Mouse (Mus musculus): ENCODE results near the gene Zfp518a. TPM values are rescaled to one million over a fixed set of nuclear protein-coding genes. Genes with fewer than 3 reads are reported as not detected.

The Zfp518a gene
- polyA plus RNA-seq (2012; rRNA removed) = 0.23 and 0.36 TPM in 2 replicates

DNA sequence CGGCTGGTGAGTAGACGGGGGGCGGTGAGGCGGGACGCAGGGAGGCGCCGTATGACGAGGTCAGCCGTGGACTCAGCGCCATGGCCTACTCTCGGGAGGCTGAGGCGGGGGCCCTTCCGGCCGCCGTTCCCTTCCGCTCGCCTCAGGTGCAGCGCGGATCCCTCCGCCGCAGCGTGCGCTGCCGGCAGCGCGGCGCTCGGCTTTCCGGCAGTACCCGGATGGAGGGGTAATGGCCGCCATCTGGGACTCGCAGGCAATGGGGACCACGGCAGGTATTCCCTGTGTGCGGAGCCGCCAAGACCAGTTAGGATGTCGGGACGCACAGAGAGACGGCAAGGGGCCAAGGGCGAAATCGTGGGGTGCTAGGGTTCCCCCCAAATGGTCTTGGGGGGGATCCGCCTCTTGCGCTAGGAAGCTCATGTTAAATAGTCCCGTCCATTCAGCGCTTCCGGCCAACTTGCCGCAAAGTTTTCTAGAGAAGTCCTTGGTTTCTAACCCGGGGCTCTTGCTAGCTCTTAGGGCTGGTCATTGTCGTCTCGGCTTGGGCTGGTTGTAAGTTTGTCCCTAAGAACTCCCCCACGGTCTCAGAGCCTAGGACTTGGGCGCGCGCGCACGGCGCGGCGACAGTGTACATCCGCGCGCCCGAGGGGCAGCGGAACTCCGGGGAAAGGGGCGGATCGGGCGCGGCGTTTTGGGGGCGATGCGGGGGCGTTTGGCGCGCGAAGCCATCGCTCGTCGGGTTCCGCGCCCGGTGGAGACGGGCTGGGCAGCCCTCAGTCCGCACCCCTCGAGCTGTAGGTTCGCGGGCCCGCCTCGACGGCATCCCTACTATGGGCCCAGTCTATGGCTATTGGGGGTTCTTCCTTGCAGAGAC is at the start of gene Zfp518a:
Zfp518a (plus strand) TSS at position 187 of the 874 bp plus-strand sequence.

Other genes starting within 250 kb of the Zfp518a start
- gene Cc2d2b, start 146.0 kb upstream of the Zfp518a start, polyA plus RNA-seq (2012; rRNA removed) = 0.03 and 0.05 TPM in 2 replicates
- 11.3 and 12.1 TPM in 2 replicates for gene Ccnj, start 63.4 kb upstream of the Zfp518a start, polyA plus RNA-seq (2012; rRNA removed)
- gene Blnk, start 99.8 kb downstream of the Zfp518a start, polyA plus RNA-seq (2012; rRNA removed) = 6.0 and 6.1 TPM in 2 replicates
- gene Dntt, start 134.6 kb downstream of the Zfp518a start, polyA plus RNA-seq (2012; rRNA removed) = not detected in 2 replicates
- gene Opalin, start 182.4 kb downstream of the Zfp518a start, polyA plus RNA-seq (2012; rRNA removed) = 0.07 and 0.08 TPM in 2 replicates

All from ovary, adult 2 months (tissue).